ENCODE assay signal across 16 mouse cellular contexts in genomic region chr4:70509987-70510386, GRCm38 (mm10).
"Had no signal": no experiment of that assay in that cellular context is flagged by ENCODE, and none has a peak within 500 bp of the region (broad histone marks: within the 10 kb centered on the region; RNA-seq: fewer than 3 reads in every experiment).

No protein-coding gene starts in this region.

- H3K4me3 ChIP-seq: kidney, embryonic 15.5 days; limb, embryonic 13.5 days; midbrain, embryonic 10.5 days; stomach, embryonic 15.5 days had no signal

- DNase-seq: kidney, adult 2 months; kidney, postnatal 14 days; left cerebral cortex, postnatal 4 days; lung, embryonic 14.5 days; lung, postnatal 10 days; lung, postnatal 4 days; midbrain, embryonic 14.5 days; right cerebral cortex, postnatal 14 days; thymus, adult 2 months; thymus, postnatal 25 days had no signal

- H3K36me3 ChIP-seq: kidney, embryonic 15.5 days; limb, embryonic 13.5 days; stomach, embryonic 15.5 days had no signal

- H3K27ac ChIP-seq: kidney, embryonic 15.5 days; limb, embryonic 13.5 days; midbrain, embryonic 10.5 days; stomach, embryonic 15.5 days had no signal

- H3K9ac ChIP-seq: kidney, embryonic 15.5 days; limb, embryonic 13.5 days; lung, embryonic 14.5 days; stomach, embryonic 15.5 days had no signal

- H3K9me3 ChIP-seq: kidney, embryonic 15.5 days; limb, embryonic 13.5 days; midbrain, embryonic 10.5 days; stomach, embryonic 15.5 days had no signal

- ATAC-seq: intestine, embryonic 16.5 days had no signal

- H3K4me2 ChIP-seq: kidney, embryonic 15.5 days; limb, embryonic 13.5 days; liver, embryonic 11.5 days; lung, embryonic 14.5 days; stomach, embryonic 15.5 days had no signal

- H3K4me1 ChIP-seq: kidney, embryonic 15.5 days; stomach, embryonic 15.5 days had no signal

- H3K27me3 ChIP-seq: kidney, embryonic 15.5 days; limb, embryonic 13.5 days; stomach, embryonic 15.5 days had no signal
